Mouse (Mus musculus): ENCODE results near the gene Epha4.

The Epha4 gene

GRCm38 (mm10) chr1:77484766-77485596 lies 29.9 kb downstream of the Epha4 start:
- DNase-seq (ENCODE audit: low read depth, low spot score), result no peak

GRCm38 (mm10) chr1:77475808-77476413 lies 39.0 kb downstream of the Epha4 start:
- no peak for DNase-seq (ENCODE audit: low read depth, low spot score)

GRCm38 (mm10) chr1:77473446-77474376 lies 41.2 kb downstream of the Epha4 start:
- DNase-seq (ENCODE audit: low read depth, low spot score), result no peak

- DNase-seq (ENCODE audit: low read depth, low spot score), result no peak
Measured at GRCm38 (mm10) chr1:77472566-77472965, 42.3 kb downstream of the Epha4 start.

GRCm38 (mm10) chr1:77471447-77471846 lies 43.4 kb downstream of the Epha4 start:
- DNase-seq (ENCODE audit: low read depth, low spot score), result no peak

GRCm38 (mm10) chr1:77471037-77471436 lies 43.9 kb downstream of the Epha4 start:
- no peak for DNase-seq (ENCODE audit: low read depth, low spot score)

- no peak for DNase-seq (ENCODE audit: low read depth, low spot score)
Measured at GRCm38 (mm10) chr1:77468717-77469314, 46.1 kb downstream of the Epha4 start.

- DNase-seq (ENCODE audit: low read depth, low spot score), result no peak
Measured at GRCm38 (mm10) chr1:77465524-77465923, 49.4 kb downstream of the Epha4 start.

GRCm38 (mm10) chr1:77464108-77464507 lies 50.8 kb downstream of the Epha4 start:
- no peak for DNase-seq (ENCODE audit: low read depth, low spot score)

GRCm38 (mm10) chr1:77461877-77462615 lies 52.8 kb downstream of the Epha4 start:
- DNase-seq (ENCODE audit: low read depth, low spot score), result no peak

GRCm38 (mm10) chr1:77460831-77461629 lies 53.9 kb downstream of the Epha4 start:
- no peak for DNase-seq (ENCODE audit: low read depth, low spot score)

GRCm38 (mm10) chr1:77458751-77459385 lies 56.0 kb downstream of the Epha4 start:
- no peak for DNase-seq (ENCODE audit: low read depth, low spot score)

GRCm38 (mm10) chr1:77457446-77457800 lies 57.5 kb downstream of the Epha4 start:
- DNase-seq (ENCODE audit: low read depth, low spot score), result no peak

- DNase-seq (ENCODE audit: low read depth, low spot score), result no peak
Measured at GRCm38 (mm10) chr1:77456695-77457445, 58.0 kb downstream of the Epha4 start.

- DNase-seq (ENCODE audit: low read depth, low spot score), result no peak
Measured at GRCm38 (mm10) chr1:77453811-77454210, 61.1 kb downstream of the Epha4 start.

GRCm38 (mm10) chr1:77452721-77453120 lies 62.2 kb downstream of the Epha4 start:
- no peak for DNase-seq (ENCODE audit: low read depth, low spot score)

- DNase-seq (ENCODE audit: low read depth, low spot score), result no peak
Measured at GRCm38 (mm10) chr1:77451541-77451940, 63.3 kb downstream of the Epha4 start.

- DNase-seq (ENCODE audit: low read depth, low spot score), result no peak
Measured at GRCm38 (mm10) chr1:77450201-77450600, 64.7 kb downstream of the Epha4 start.

GRCm38 (mm10) chr1:77447061-77447614 lies 67.8 kb downstream of the Epha4 start:
- DNase-seq (ENCODE audit: low read depth, low spot score), result no peak

All from CD4-positive helper T cell, adult 2 months (primary cell).